Mouse (Mus musculus): ENCODE data around the gene Rpa1. TPM values are rescaled to one million over a fixed set of nuclear protein-coding genes. Genes with fewer than 3 reads are reported as not detected.
"Not testable (repeated sequence)": the region's sequence is repeated elsewhere in the genome, so short reads cannot be mapped to it uniquely, and the experiment has no call there.

The Rpa1 gene
- polyA plus RNA-seq, 1 experiment from 2014 or later, result 119 TPM

GRCm38 (mm10) chr11:75291389-75292215, 56.5 kb downstream of the Rpa1 start:
- Histone ChIP-seq H3K9me3 (ENCODE audit: low read length) (no peaks in the 10 kb centered on the region), H3K4me2 (replicated peaks; ENCODE audit: low read depth, low read length) (0 out of 2 replicates have a peak overlapping the region, but pooled peaks have one; percentile 17), H3K4me3 (ENCODE audit: low read length) (no peak overlapping the region), H3K9ac (replicated peaks; ENCODE audit: low read length) (peak overlapping the region; percentile 44), H3K27ac (ENCODE audit: low read length) (no peak overlapping the region), H3K27me3 (ENCODE audit: insufficient read depth, low read length) (peaks cover 26% of the 10 kb centered on the region), H3K36me3 (ENCODE audit: insufficient read depth, low read length) (no peaks in the 10 kb centered on the region), H3K4me1 (ENCODE audit: insufficient read depth, low read length) (peaks cover 18% of the 10 kb centered on the region)
- no peak for ATAC-seq (ENCODE audit: low FRiP score, low TSS enrichment)
- 27% methylated on average over 25 of the region's 25 CpGs for WGBS

- H3K27ac ChIP-seq (ENCODE audit: low read length), result no peak overlapping the region
- no peaks in the 10 kb centered on the region for H3K9me3 ChIP-seq (ENCODE audit: low read length)
- H3K4me1 ChIP-seq (ENCODE audit: insufficient read depth, low read length), result peaks cover 18% of the 10 kb centered on the region
- no peak overlapping the region for H3K4me2 ChIP-seq (replicated peaks; ENCODE audit: low read depth, low read length)
- H3K36me3 ChIP-seq (ENCODE audit: insufficient read depth, low read length), result no peaks in the 10 kb centered on the region
- H3K9ac ChIP-seq (replicated peaks; ENCODE audit: low read length), result no peak overlapping the region
- peaks cover 26% of the 10 kb centered on the region for H3K27me3 ChIP-seq (ENCODE audit: insufficient read depth, low read length)
- ATAC-seq (ENCODE audit: low FRiP score, low TSS enrichment), result peak; percentile 58
- 17% methylated on average over 6 of the region's 6 CpGs for WGBS
- H3K4me3 ChIP-seq (ENCODE audit: low read length), result no peak overlapping the region
These were observed 57.4 kb downstream of the Rpa1 start for GRCm38 (mm10) chr11:75290566-75291271.

- H3K4me2 ChIP-seq (replicated peaks; ENCODE audit: low read depth, low read length), result no peak overlapping the region
- no peak overlapping the region for H3K27ac ChIP-seq (ENCODE audit: low read length)
- peaks cover 21% of the 10 kb centered on the region for H3K27me3 ChIP-seq (ENCODE audit: insufficient read depth, low read length)
- H3K9me3 ChIP-seq (ENCODE audit: low read length), result no peaks in the 10 kb centered on the region
- H3K36me3 ChIP-seq (ENCODE audit: insufficient read depth, low read length), result no peaks in the 10 kb centered on the region
- WGBS, result 53% methylated on average over 2 of the region's 2 CpGs
- no peak overlapping the region for H3K9ac ChIP-seq (replicated peaks; ENCODE audit: low read length)
- ATAC-seq (ENCODE audit: low FRiP score, low TSS enrichment), result no peak
- H3K4me3 ChIP-seq (ENCODE audit: low read length), result no peak overlapping the region
- peaks cover 15% of the 10 kb centered on the region for H3K4me1 ChIP-seq (ENCODE audit: insufficient read depth, low read length)
These were observed 59.0 kb downstream of the Rpa1 start for GRCm38 (mm10) chr11:75289120-75289519.

DNA sequence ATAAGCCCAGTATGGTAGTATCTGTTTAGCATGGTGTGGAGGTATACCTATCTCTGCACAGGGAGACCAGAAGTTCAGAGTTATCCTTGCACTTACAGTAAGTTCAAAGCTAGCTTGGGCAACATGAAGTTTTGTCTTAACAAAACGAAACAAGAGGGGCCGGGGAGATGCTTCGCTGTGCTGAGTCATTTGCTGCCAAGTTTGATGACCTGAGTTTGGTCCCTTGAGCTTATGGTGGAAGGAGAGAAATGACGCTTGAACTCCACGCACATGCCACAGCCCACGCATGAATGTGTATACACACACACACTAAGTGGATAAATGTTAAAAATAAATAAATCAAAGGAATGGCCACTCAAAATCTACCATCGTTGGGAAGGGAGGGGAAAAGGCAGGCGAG, 59.6 kb downstream of the Rpa1 start:
- no peak overlapping the region for H3K27ac ChIP-seq (ENCODE audit: low read length)
- WGBS, result 67% methylated on average over 8 of the region's 8 CpGs
- H3K4me2 ChIP-seq (replicated peaks; ENCODE audit: low read depth, low read length), result no peak overlapping the region
- H3K9ac ChIP-seq (replicated peaks; ENCODE audit: low read length), result no peak overlapping the region
- H3K27me3 ChIP-seq (ENCODE audit: insufficient read depth, low read length), result peaks cover 21% of the 10 kb centered on the region
- no peak for ATAC-seq (ENCODE audit: low FRiP score, low TSS enrichment)
- H3K9me3 ChIP-seq (ENCODE audit: low read length), result no peaks in the 10 kb centered on the region
- no peak overlapping the region for H3K4me3 ChIP-seq (ENCODE audit: low read length)
- peaks cover 10% of the 10 kb centered on the region for H3K4me1 ChIP-seq (ENCODE audit: insufficient read depth, low read length)
- no peaks in the 10 kb centered on the region for H3K36me3 ChIP-seq (ENCODE audit: insufficient read depth, low read length)

DNA sequence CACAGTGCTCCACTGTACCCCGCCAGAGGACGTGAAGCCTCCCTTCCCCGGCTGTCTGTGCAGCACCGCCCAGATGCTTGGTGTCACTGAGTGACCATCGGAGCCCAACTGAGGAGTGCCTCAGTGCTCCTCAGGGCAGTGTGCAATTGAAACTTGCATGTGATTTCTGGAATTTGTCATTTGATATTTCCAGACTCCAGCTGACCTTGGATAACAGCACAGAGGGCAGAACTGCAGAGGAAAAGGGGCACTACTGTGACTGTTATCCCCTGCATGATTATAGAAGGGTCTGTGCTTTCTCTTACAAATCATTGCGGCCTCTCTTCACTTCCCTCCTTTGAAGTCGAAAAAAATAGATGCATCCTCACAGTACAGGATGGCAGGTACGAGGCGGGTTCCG, 60.2 kb downstream of the Rpa1 start:
- Histone ChIP-seq H3K27ac (ENCODE audit: low read length) (no peak overlapping the region), H3K27me3 (ENCODE audit: insufficient read depth, low read length) (peaks cover 22% of the 10 kb centered on the region), H3K4me3 (ENCODE audit: low read length) (no peak overlapping the region), H3K9ac (replicated peaks; ENCODE audit: low read length) (no peak overlapping the region), H3K4me2 (replicated peaks; ENCODE audit: low read depth, low read length) (no peak overlapping the region), H3K36me3 (ENCODE audit: insufficient read depth, low read length) (no peaks in the 10 kb centered on the region), H3K4me1 (ENCODE audit: insufficient read depth, low read length) (peaks cover 7% of the 10 kb centered on the region), H3K9me3 (ENCODE audit: low read length) (no peaks in the 10 kb centered on the region)
- ATAC-seq (ENCODE audit: low FRiP score, low TSS enrichment), result no peak
- 70% methylated on average over 10 of the region's 10 CpGs for WGBS

DNA sequence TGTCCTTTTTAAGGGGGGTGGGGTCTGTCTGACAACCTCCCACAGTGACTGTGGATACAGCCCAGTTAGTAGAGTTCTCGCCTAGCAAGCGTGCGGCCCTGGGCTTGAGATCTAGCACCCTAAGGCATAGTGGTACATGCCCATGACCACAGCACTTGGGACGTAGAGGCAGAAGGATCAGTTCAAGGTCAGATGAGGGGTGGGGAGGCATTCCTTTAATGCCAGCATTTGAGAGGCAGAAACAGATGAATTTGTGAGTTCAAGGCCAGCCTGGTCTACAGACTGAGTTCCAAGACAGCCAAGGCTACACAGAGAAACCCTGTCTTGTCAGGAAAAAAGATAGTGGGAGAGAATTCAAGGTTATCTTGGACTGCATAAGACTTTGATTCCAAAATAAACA, 61.3 kb downstream of the Rpa1 start:
- H3K4me2 ChIP-seq (replicated peaks; ENCODE audit: low read depth, low read length), result no peak overlapping the region
- H3K9me3 ChIP-seq (ENCODE audit: low read length), result no peaks in the 10 kb centered on the region
- 87% methylated on average over 4 of the region's 4 CpGs for WGBS
- peaks cover 22% of the 10 kb centered on the region for H3K27me3 ChIP-seq (ENCODE audit: insufficient read depth, low read length)
- H3K4me1 ChIP-seq (ENCODE audit: insufficient read depth, low read length), result peaks cover 14% of the 10 kb centered on the region
- H3K9ac ChIP-seq (replicated peaks; ENCODE audit: low read length), result no peak overlapping the region
- no peak for ATAC-seq (ENCODE audit: low FRiP score, low TSS enrichment)
- H3K27ac ChIP-seq (ENCODE audit: low read length), result no peak overlapping the region
- H3K36me3 ChIP-seq (ENCODE audit: insufficient read depth, low read length), result no peaks in the 10 kb centered on the region
- no peak overlapping the region for H3K4me3 ChIP-seq (ENCODE audit: low read length)

GRCm38 (mm10) chr11:75285893-75286467, 62.1 kb downstream of the Rpa1 start:
- H3K4me1 ChIP-seq (ENCODE audit: insufficient read depth, low read length), result peaks cover 14% of the 10 kb centered on the region
- H3K4me2 ChIP-seq (replicated peaks; ENCODE audit: low read depth, low read length), result no peak overlapping the region
- H3K27ac ChIP-seq (ENCODE audit: low read length), result no peak overlapping the region
- no peaks in the 10 kb centered on the region for H3K9me3 ChIP-seq (ENCODE audit: low read length)
- no peaks in the 10 kb centered on the region for H3K36me3 ChIP-seq (ENCODE audit: insufficient read depth, low read length)
- no peak overlapping the region for H3K9ac ChIP-seq (replicated peaks; ENCODE audit: low read length)
- ATAC-seq (ENCODE audit: low FRiP score, low TSS enrichment), result no peak
- H3K27me3 ChIP-seq (ENCODE audit: insufficient read depth, low read length), result peaks cover 28% of the 10 kb centered on the region
- WGBS, result 56% methylated on average over 4 of the region's 4 CpGs
- no peak overlapping the region for H3K4me3 ChIP-seq (ENCODE audit: low read length)

DNA sequence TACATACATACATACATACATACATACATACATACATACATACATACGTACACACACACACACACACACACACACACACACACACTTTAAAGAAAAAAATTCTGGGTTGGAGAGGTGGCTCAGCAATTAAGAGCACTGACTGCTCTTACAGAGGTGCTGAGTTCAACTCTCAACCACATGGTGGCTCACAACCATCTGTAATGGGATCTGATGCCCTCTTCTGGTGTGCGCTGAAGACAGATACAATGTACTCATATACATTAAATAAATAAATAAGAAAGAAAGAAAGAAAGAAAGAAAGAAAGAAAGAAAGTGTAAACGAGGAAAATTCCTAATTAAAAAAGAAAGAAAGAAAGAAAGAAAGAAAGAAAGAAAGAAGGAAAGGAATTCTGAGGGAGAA, 64.3 kb downstream of the Rpa1 start:
- H3K9me3 ChIP-seq (ENCODE audit: low read length); H3K27ac ChIP-seq (ENCODE audit: low read length); H3K9ac ChIP-seq (replicated peaks; ENCODE audit: low read length); H3K36me3 ChIP-seq (ENCODE audit: insufficient read depth, low read length); ATAC-seq (ENCODE audit: low FRiP score, low TSS enrichment); H3K4me3 ChIP-seq (ENCODE audit: low read length); H3K4me2 ChIP-seq (replicated peaks; ENCODE audit: low read depth, low read length): not testable (repeated sequence)
- Histone ChIP-seq H3K4me1 (ENCODE audit: insufficient read depth, low read length) (peaks cover 22% of the 10 kb centered on the region), H3K27me3 (ENCODE audit: insufficient read depth, low read length) (peaks cover 37% of the 10 kb centered on the region)
- 61% methylated on average over 3 of the region's 3 CpGs for WGBS

DNA sequence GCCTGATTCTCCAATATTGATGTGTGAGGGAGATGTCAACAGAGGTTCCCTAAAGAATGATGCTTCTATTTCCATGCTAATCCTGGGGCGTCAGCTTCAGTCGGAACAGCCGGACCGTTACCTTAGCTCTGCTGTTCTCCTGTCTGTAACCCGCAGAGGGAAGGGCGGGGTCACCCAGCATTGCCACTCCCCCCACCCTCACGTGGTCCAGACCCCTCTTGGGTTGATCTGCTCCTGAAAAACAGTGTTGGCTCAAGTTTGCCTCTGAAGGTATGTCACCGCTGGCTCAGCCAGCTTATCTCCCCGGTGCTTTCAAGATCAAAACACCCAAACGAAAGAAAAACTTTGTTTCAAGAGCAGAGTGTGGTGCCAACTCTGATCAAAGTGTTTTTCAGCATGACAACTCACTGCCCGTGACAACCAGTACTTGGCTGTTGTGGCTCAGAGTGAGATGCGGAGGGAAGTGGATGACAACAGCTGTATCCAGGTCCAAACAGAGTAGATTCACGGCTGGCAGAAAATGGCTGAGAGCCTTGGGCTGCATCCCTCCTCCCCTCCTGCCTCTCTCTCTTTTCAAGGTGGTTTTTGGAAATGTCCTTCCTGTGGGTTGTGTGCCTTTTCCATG, 65.5 kb downstream of the Rpa1 start:
- no peaks in the 10 kb centered on the region for H3K9me3 ChIP-seq (ENCODE audit: low read length)
- H3K4me2 ChIP-seq (replicated peaks; ENCODE audit: low read depth, low read length), result peak overlapping the region; percentile 33
- H3K4me3 ChIP-seq (ENCODE audit: low read length), result peak overlapping the region; percentile 19; the same call in 1 of the 2 replicates
- no peaks in the 10 kb centered on the region for H3K36me3 ChIP-seq (ENCODE audit: insufficient read depth, low read length)
- no peak overlapping the region for H3K27ac ChIP-seq (ENCODE audit: low read length)
- peaks cover 37% of the 10 kb centered on the region for H3K27me3 ChIP-seq (ENCODE audit: insufficient read depth, low read length)
- 0 out of 2 replicates have a peak, but pooled peaks have one; percentile 49 for ATAC-seq (ENCODE audit: low FRiP score, low TSS enrichment)
- WGBS, result 14% methylated on average over 13 of the region's 13 CpGs
- H3K4me1 ChIP-seq (ENCODE audit: insufficient read depth, low read length), result peaks cover 22% of the 10 kb centered on the region
- H3K9ac ChIP-seq (replicated peaks; ENCODE audit: low read length), result no peak overlapping the region
